Mouse (Mus musculus) ES-Bruce4 (cell line): ENCODE results near the gene Ncaph2.

Experiments
- CTCF ChIP-seq: IDR thresholded peaks from one replicate; pipeline ENCODE4 v1.8.1; 2011; ENCODE audit warnings: low read depth, low read length
- EP300 ChIP-seq: IDR thresholded peaks from 2 replicates; pipeline ENCODE4 v1.6.1; 2011; ENCODE audit warnings: low read depth, low read length; ENCODE audit not compliant: insufficient read depth

DNA sequence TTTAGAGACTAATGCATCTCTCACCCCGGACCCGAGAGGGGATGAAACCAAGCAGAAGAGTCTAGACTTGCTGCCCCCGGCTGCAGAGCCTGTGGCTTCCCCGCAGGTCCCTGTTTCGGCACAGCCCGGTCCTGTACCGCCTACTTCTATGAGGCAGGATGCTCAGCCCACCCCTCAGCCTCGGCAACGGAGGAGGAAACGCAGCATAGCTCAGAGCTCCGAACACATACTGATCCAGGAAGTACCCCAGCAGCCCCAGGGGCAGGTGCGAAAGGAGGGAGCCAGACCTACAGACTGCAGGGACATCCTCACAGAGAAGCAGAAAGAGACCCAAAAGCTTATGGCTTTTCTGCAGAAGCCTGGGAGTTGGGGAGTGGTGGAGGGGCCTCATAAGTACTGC is 31.6 kb downstream of the Ncaph2 start:
- TF ChIP-seq EP300 = no peak
- TF ChIP-seq CTCF = no peak
